Mouse (Mus musculus): ENCODE data around the gene Vamp2.
A peak's percentile ranks its signal among the peaks of the same experiment; 100 is the strongest.
"Not testable (repeated sequence)": the region's sequence is repeated elsewhere in the genome, so short reads cannot be mapped to it uniquely, and the experiment has no call there.

Vamp2 gene

GRCm38 (mm10) chr11:69080855-69081222, 7.5 kb upstream of the Vamp2 start:
- DNase-seq (ENCODE audit: low spot score in 2 of 2) = no peak

GRCm38 (mm10) chr11:69081613-69082012, 6.7 kb upstream of the Vamp2 start:
- no peak for DNase-seq (ENCODE audit: low spot score in 2 of 2)

GRCm38 (mm10) chr11:69085608-69086007, 2.7 kb upstream of the Vamp2 start:
- no peak for DNase-seq (ENCODE audit: low spot score in 2 of 2)

GRCm38 (mm10) chr11:69086390-69086789, 1.9 kb upstream of the Vamp2 start:
- DNase-seq (ENCODE audit: low spot score in 2 of 2) = no peak

GRCm38 (mm10) chr11:69087082-69087481, 1.2 kb upstream of the Vamp2 start:
- peak in 1 of 2 experiments; percentile 63 for DNase-seq (ENCODE audit: low spot score in 2 of 2)

- DNase-seq (ENCODE audit: low spot score in 2 of 2) = no peak
Observed at GRCm38 (mm10) chr11:69087597-69087996, 693 bp upstream of the Vamp2 start.

GRCm38 (mm10) chr11:69088856-69089615, 746 bp downstream of the Vamp2 start:
- no peak for DNase-seq (ENCODE audit: low spot score in 2 of 2)

GRCm38 (mm10) chr11:69089616-69090290, 1.5 kb downstream of the Vamp2 start:
- DNase-seq (ENCODE audit: low spot score in 2 of 2) = no peak

- DNase-seq (ENCODE audit: low spot score in 2 of 2) = no peak
Observed at GRCm38 (mm10) chr11:69090367-69090766, 2.1 kb downstream of the Vamp2 start.

- no peak for DNase-seq (ENCODE audit: low spot score in 2 of 2)
Observed at GRCm38 (mm10) chr11:69091566-69092385, 3.5 kb downstream of the Vamp2 start.

GRCm38 (mm10) chr11:69092386-69092751, 4.1 kb downstream of the Vamp2 start:
- peak; percentile 66 to 89 for DNase-seq (ENCODE audit: low spot score in 2 of 2)

GRCm38 (mm10) chr11:69092871-69093270, 4.6 kb downstream of the Vamp2 start:
- DNase-seq (ENCODE audit: low spot score in 2 of 2) = no peak

- DNase-seq (ENCODE audit: low spot score in 2 of 2) = not testable (repeated sequence)
Observed at GRCm38 (mm10) chr11:69093856-69094255, 5.6 kb downstream of the Vamp2 start.

GRCm38 (mm10) chr11:69094697-69095429, 6.6 kb downstream of the Vamp2 start, which contains the start of gene Per1:
Gene Per1 (plus strand): TSS chr11:69095217.
- DNase-seq (ENCODE audit: low spot score in 2 of 2) = peak; percentile 98 to 99

GRCm38 (mm10) chr11:69095511-69096231, 7.4 kb downstream of the Vamp2 start:
- no peak for DNase-seq (ENCODE audit: low spot score in 2 of 2)

- DNase-seq (ENCODE audit: low spot score in 2 of 2) = no peak
Observed at GRCm38 (mm10) chr11:69096360-69096986, 8.2 kb downstream of the Vamp2 start.

- peak; percentile 99 to 100 for DNase-seq (ENCODE audit: low spot score in 2 of 2)
Observed at GRCm38 (mm10) chr11:69096987-69097900, 9.0 kb downstream of the Vamp2 start.

GRCm38 (mm10) chr11:69098039-69098761, 9.9 kb downstream of the Vamp2 start:
- DNase-seq (ENCODE audit: low spot score in 2 of 2) = no peak

- DNase-seq (ENCODE audit: low spot score in 2 of 2) = peak; percentile 93 to 95
Observed at GRCm38 (mm10) chr11:69098762-69099091, 10.4 kb downstream of the Vamp2 start.
